Mouse (Mus musculus) inflammation-experienced regulatory T-cells, adult 6 months (primary cell): ENCODE results near the gene Gipr. TPM values are rescaled to one million over a fixed set of nuclear protein-coding genes. Genes with fewer than 3 reads are reported as not detected.

Experiments
- ATAC-seq: one replicate; pipeline ENCODE4 v1.8.0; 2017
- polyA plus RNA-seq, 3 experiments: library from polyadenylated mRNA; unstranded; fragments of 100-300 nt; shearing (Covaris generic); gene quantifications; one replicate each; pipeline ENCODE4 v1.2.1; 2017

The Gipr gene
- polyA plus RNA-seq: not detected

DNA sequence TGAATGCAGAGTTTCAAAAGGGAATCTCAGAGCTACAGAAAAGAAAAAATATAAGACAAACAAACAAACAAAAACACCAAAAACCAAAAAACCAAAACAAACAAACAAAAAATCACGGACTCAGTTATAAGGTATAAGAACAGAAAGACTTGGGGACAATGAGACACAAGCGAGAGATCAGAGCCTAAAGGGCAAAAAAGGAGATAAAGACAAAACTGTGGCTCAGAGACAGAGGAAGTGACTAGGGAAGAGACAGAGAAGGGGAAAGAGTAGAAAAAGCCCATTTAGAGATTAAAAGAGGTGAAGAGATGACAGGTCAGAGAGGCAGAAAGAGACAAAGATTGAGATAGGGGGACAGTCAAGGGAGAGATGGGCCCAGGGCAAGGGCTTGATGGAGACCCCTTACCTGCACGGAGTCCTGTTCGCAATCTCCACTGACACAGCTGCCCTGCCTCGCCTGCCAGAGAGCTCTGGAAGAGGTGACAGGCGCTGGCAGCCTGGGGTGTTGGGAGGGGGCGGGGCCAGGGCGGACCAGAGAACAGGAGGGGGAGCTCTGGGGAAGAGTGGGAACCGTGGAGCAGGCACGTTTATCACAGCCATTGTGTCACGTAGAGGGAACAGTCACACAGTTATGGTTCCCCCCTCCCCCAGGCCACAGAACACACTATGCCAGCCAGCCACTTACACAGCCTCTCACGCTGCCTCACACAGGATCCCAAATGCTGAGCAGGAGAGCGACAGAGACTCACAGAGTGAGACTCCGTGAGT lies at the start of gene Gipr:
Gipr (minus strand) TSS at position 472 of the 768 bp plus-strand sequence.
- ATAC-seq: no peak

DNA sequence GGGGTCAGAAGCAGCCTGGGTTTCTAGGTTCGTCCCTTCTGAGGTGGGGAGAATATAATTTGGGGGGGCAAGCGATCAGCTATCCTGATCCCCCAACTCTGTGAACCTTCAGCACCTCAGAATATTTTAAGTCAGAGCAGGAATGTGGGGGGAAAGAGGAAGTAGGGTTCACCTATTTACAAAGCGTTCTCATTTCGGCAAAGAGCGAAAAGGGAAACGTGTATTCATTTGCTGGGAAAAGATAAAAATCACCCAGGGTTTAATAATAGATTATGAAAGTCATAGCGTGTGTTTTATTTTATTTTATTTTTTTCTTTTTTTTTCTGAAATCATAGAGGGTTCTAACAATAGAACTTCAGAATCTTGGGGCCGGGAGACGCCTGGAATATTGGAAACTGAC lies 49.0 kb upstream of the Gipr start:
- no peak for ATAC-seq

DNA sequence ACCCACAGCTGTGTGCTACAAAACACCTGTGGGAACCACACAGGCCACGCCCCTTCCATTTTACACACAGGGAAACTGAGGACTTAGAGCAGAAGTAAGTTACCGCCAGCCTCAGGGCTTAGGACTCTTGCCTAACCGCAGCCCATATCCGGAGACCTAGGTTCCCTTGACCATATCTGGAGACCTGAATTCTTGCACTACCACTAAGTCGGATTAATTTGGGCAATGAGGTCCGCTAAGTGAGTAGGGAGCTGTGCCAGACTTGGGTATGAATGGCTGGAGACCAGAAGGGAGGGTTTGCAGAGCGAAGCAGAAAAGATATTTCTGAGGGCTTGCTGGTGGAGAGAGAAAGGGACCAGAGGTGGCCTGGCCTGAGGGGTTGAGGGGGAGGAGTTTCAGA lies 48.4 kb upstream of the Gipr start:
- ATAC-seq: no peak

DNA sequence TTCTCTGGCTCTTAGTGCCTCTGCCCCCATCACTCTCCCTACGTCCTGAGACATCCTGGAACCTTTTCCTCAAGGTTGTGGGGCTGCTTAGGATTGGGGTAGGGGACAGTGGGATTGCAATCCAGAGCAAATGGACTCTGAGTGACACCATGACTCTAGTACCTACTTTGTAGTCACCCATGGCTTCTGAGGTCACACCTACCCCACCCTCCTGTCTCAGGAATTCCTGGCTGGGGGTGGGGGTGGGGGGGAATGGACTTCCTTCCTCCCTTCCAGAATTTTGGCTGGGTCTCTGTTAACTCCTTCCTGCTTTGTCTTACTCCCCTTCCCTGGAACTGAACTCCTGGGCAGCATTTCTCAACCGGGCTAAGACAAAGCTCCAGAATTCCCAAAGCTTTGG lies 47.5 kb upstream of the Gipr start:
- ATAC-seq: no peak

DNA sequence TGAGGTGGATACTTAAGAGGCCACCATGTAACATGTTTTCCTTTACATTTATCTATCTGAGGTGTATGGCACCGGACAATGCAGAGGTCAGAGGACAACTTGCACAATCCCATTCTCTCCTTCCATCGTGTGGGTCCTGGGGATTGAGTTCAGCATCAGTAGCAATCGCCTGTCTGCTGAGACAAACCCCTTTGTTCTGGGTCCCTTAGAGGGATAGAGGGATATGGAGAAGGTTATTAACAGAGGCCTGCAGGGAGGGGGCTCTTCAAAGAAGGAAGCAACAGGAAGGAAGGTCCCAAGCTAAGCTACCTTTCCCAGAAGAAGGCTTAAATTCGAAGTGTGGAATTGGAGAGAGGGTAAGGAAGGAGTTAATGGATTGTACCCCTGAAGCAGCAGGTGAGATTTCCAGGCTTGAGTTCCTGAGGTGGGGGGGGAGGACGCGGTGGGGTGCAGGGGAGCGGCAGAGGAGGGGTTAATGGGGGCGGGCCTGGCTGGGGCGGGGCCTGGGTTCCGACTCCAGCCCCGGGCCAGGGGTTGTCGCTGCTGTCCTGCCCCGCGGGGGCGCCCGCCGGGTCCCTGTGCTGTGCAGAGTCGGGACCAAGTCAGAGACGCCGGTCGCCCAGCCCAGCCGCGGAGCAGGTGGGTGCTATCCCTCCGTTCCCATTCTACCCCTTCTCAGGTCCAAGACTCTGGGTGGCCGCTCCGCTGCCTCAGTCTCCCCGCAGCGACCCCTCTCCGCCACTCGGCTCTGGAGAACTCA lies 46.2 kb upstream of the Gipr start, which contains the start of gene Gpr4:
Gpr4 (plus strand) TSS at position 543 of the 760 bp plus-strand sequence.
- no peak for ATAC-seq

DNA sequence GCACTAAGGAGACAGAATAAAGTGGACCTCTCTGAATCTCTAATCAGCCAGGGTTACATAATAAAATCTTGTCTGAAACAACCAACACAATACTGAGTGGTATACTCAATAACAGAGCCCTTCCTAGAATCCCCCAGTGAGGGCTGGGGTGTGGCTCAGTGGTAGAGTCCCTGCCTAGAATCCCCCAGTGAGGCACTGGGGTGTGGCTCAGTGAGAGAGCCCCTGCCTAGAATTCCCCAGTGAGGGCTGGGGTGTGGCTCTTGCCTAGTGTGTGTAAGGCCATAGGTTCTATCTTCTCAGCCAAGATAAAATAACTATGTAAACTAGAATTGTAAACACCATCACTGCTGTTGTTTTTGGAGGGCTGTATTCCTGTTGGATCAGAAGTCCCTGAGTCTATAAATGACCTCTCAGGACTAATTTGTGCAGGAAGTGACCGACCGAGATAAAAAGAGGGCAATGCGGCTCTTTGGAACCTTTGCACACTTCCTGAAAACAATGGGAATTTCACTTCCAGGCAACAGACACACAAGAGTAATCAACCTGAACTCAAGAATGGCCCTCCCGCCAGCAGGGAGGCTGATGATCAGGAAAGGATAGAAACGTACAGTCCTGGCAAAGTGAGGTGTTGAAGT lies 45.2 kb upstream of the Gipr start:
- no peak for ATAC-seq

DNA sequence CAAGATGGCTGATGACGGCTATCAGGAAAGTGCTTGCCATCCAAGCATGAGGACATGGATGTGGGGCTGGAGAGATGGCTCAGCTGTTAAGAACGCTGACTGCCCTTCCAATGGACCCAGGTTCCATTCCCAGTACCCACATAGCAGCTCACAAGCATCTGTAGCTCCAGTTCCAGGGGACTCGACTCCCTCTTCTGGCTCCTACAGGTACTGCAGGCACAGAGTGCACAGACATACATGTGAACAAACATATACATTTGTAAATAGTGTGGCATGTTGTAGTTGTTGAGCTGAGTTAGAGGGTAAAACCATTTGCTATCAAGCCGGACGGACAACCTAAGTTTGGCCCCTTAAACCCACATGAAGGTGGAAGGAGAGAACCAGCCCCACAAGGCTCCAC lies 44.1 kb upstream of the Gipr start:
- ATAC-seq: no peak

DNA sequence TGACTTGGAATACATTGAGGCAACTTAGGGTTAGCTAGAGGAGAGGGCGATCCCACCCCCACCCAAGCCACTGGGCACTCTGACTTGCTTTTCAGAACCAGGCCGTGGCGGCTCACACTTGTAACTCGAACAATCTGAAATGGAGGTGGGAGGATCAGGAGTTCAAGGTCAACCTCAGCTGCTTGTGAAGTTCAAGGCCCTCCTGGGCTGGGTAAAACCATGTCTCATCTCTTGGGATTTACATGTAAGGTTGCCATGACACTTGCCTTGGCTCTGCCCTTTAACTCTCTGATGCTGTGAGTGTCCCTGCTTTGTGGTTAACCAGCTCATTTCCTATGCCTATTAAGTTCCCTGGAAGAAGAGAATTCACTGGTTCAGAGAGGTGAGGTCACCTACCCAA lies 43.6 kb upstream of the Gipr start:
- no peak for ATAC-seq

DNA sequence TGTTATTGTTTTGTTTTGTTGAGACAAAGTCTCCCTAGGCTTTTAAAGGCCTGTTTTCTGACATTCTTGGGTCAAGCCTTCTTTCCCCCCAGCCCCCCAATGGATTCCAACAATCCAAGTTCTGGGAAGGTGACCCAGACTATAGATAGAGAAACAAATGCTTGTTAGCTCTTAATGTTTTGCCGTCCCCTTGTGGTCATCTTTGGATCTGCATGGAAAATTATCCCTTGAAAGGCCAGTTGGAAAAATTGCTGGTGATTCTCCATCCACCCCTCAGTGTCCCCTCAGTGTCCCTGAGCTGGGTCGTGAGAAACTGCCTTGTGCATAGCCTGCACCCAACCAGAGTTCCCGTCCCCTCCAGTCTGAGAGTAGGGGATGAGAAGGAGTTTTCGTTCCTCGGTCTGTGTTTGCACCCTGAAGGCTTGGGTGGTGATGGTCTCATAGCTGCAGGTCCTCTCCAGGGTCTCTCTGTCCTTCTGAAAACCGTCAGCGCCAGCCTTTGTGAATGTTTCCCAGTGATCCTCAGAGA lies 43.1 kb upstream of the Gipr start:
- ATAC-seq: no peak

DNA sequence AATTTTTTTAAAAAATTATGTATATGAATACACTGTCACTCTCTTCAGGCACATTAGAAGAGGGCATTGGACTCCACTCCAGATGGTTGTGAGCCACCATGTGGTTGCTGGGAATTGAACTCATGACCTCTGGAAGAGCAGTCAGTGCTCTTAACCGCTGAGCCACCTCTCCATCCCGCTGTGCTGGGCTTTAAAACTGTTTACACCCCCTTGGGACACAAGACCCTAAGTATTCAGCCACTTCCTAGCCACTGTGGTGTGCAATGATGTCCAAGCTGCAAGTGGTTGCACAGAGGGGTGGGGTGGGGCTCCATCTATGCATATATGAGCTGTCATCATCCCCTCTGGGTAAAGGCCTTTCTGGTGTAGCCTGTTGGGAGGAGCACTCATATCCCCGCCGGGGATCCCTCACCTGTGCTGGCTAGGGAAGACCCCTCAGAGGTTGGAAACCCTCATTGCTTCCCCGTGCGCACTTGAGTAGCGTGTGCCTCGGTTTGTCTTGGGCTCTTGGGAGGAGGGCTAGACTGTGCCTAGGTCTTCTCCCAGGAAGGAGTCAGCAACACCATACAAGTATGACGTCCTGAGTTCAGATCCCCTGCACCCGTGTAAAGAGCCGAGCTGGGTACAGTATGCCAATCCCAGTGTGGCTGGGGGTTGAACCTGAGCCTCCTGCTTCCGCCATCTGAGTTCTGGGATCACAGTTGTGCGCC lies 42.4 kb upstream of the Gipr start:
- ATAC-seq: no peak

DNA sequence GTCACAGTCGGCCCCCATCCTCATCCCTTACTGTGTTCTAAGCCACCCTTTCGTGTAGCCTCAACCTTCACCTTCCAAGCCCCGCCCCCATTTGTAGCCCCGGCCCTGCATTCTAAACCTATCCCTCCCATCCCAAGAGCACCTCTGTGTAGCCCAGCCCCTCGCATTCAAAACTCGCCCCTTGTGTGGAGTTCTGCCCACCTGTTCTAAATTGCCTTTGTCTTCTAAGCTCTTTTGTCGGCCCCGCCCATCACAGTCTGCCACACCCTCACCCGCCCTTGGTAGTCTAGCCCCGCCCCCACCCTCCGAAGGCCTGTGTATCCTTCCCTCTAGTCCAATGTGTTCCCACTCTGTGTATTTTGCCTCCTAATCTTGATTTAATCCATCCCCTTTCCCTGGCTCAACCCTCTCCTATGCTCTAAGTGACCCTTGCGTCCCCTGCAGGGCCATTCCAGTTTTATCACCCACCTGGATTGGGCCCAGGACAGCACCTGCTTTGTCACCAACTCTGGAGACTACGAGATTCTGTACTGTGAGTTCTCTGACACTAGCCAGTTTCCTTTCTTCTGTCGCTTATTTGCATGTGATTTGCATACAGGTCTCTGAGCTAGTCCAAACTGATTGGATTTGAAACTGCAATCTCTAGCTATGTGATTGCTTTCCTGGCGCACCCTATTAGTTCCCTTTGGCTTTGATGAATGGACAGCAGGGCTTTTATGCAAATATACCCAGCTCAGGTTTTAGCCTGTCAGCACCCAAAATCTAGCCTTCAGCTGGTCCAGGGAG lies 36.3 kb upstream of the Gipr start:
- ATAC-seq: no peak

DNA sequence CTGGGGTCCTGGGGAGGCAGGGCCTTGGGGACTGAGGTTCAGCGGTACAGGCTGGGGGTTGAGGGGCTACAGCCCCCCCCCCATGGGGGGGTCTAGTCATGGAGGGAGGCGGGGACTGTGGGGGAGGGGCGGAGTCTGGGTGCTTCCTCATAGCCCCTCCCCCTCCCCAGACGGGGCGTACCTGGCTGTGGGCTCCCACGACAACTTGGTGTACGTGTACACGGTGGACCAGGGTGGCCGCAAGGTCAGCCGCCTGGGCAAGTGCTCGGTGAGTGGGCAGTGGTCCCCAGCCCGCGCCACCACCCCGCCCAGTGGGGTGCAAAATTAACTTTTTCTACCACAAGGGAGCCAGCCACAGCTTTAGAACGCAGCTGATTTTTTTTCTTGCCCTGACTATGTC lies 35.7 kb upstream of the Gipr start:
- ATAC-seq: no peak

DNA sequence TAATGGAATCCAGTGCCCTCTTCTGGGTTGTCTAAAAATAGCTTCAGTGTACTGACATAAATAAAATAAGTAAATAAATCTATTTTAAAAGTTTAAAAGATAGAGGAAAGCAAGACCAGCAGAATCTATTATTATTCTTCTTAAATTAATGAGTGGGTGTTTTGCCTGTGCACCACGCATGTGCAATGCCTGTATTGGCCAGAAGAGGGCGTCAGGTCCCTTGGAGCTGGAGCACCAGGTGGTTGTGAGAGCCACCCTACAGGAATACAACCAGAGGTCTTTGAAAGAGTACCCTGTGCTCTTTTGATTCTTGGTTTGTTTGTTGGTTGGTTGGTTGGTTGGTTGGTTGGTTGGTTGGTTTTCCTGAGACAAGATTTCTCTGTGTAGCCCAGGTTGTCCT lies 32.1 kb upstream of the Gipr start:
- ATAC-seq: no peak

DNA sequence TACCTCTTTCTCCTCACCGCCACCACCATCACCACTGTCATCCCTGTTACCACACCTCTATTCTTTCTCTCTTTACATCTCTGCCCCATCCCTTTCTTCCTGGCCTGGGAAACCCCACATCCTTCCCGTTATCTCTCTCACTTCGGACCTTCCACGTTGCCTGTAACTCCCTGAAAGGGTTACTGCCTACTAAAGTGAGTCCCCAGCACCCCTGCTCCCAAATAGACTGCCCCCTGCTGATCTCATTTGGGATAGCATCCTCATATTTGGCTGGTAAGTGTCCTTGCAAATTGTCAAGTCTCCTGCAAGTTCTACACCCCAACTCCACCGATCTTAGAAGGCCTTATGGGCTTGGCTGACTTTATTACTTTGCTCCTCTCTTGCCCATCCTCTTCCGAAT lies 30.7 kb upstream of the Gipr start:
- ATAC-seq: peak; percentile 50

DNA sequence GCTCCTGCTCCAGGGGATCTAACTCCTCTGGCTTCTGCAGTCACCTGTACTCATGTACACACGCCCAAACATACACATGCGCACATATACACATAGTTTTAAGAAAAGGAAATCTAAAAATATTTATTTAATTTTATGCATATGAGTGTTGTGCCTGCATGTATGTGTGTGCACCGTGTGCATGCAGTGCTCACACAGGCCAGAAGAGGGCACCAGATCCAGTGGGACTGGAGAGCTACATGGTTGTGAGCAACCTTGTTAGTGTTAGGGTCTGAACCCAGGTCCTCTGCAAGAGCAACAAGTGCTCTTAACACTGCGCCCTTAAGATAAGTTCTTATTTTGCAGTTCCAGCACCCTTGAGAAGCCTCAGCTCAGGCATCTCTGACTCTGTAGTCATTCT lies 28.7 kb upstream of the Gipr start:
- no peak for ATAC-seq

DNA sequence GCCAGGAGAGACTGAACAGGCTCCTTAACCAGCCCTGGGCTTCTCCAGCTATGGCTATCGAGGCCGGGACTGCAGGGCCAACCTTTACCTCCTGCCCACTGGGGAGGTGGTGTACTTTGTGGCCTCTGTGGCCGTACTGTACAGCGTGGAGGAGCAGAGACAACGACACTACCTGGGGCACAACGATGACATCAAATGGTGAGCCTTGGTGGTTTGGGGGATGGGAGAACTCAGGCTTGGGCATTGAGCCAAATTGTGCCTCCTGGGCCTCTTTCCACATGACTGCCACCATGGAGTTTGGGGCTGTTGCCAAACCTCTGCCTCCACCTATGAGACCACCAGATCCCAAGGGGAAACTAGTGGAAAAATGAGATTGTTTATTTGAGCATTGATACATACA lies 18.8 kb upstream of the Gipr start:
- ATAC-seq: no peak

DNA sequence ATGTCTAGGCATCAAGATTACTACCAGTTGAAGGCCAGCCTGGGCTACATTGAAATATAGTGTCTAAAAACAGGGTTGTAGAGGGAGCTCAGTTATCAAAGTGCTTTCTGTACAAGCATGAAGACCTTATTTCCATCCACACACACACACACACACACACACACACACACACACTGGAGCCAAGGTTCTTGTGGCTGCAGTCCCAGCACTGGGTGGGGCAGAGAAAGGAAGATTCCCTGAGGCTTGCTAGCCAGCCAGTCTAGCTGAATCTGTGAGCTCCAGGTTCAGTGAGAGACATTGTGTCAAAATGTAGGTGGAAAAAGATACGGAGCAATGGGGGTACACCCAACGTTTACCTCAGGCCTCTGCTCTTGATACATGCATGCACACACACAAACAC lies 18.3 kb upstream of the Gipr start:
- ATAC-seq: no peak

DNA sequence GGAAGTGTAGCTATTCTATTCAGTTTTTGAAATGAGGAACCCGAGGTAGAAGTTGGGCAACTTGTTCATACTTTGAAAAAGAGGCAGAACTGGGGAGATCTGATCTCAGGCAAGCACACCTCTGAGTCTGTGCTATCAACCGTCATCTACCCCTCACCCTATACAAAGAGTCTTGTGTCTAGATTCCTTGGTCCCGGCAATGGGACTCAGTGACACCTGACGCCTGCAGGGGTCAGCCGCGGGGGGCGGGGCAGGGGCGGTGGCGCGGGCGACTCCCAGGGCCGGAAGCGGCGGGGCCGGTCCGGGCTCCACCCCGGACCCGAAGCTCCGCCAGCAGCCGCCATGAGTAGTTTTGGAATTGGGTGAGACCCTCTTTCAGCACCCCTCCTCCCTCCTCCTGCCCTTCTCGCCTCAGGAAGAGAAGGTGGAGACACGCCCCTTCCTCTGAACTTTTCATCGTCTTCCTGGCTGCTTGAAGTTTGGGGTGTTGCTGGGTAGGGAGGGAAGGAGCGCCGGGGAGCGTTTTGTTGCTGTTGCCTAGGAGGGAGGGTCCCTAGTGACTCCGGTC lies 15.0 kb upstream of the Gipr start:
- peak; percentile 55 for ATAC-seq

DNA sequence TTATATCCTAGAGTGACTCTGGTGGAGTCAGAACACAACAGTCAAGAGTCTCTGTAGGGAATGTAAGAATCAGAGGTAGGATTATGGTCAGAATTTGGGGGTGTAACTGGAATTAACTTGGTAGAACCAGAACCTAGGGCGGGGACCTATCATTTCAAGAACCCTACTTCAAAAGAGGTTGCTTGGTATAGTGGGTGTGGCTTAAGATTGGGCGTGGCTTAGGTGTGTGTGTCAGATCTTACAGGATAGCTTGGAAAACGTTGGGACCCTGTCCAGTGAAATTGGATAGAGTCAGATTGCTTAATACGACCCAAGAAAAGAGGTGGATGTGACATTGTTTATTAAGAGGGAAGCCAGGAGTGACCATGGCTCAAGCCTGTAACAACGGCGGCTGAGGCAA lies 14.0 kb upstream of the Gipr start:
- ATAC-seq: no peak

DNA sequence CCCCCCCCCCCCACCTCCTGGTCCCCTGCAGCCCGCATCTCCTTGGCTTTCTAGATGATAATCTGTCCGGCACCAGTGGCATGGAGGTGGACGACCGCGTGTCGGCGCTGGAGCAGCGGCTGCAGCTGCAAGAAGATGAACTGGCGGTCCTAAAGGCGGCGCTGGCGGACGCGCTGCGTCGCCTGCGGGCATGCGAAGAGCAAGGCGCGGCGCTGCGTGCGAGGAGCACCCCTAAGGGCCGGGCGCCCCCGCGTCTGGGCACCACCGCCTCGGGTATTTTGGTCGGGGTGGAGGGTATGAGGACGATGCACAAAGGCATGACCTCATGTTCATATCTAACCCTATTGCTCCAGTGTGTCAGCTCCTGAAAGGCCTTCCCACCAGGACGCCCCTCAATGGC lies 13.2 kb upstream of the Gipr start:
- ATAC-seq: peak; percentile 34

DNA sequence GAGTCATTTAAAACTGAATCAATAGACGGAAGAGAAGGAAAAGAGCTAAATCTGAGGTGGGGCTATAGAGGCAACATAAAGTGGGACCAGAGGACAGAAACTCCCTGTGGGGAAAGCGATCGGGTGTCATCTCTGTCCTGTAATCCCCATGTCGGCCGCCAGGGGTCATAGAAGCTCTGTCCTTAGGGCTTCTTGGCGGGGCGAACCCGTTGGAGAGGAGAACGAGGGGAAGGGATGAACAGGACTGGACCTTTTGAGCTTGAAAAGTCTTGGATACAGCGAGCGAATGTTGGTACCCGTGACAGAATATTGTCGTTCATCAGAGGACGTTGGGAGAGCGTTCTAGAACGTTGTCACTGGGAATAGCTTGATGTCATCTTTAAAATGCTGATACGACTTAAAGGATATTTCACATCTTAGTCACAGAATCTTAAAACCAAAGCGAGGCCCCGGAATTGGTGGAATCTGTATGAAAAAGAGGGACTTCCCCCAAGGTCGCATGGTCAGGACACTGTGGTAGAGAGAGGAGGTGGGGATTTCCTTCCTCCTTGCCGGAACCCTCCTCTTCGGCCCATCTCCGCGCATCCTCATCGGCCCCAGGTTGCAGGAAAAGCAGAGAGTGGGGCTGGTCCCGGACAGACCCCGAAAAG lies 12.6 kb upstream of the Gipr start:
- peak; percentile 51 for ATAC-seq
